Mouse (Mus musculus): Measurements from ENCODE around the gene Atg4d.
"Not testable (repeated sequence)": the region's sequence is repeated elsewhere in the genome, so short reads cannot be mapped to it uniquely, and the experiment has no call there.

The Atg4d gene

GRCm38 (mm10) chr9:21312134-21312533, 47.0 kb downstream of the Atg4d start, which contains the start of gene Ap1m2:
Gene Ap1m2 (minus strand): TSS chr9:21312337.
- DNase-seq (ENCODE audit: low spot score in 2 of 2), result peak in 1 of 2 experiments; percentile 15

DNA sequence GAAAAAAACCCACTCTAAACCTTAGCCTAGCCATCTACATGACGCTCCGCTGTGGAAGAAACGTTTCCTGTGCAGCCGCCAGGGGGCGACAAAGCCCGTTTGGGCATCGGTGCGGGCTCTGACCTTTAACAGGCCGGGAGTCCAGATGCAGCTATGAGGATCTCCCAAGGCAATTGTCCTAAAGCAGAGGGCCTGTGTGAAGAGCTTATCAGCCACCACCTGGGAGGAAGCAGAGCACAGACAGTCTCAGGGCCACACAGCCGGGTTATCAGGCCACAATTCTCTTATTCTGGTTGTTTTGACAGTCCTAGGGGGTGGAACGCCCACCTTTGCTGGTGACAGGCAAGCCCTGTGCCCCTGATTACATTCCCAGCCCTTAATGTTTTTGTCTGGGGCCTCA, 48.3 kb downstream of the Atg4d start:
- peak; percentile 91 to 96 for DNase-seq (ENCODE audit: low spot score in 2 of 2)

GRCm38 (mm10) chr9:21314367-21315140, 49.5 kb downstream of the Atg4d start:
- peak in 1 of 2 experiments; percentile 60 for DNase-seq (ENCODE audit: low spot score in 2 of 2)

GRCm38 (mm10) chr9:21315421-21315820, 50.3 kb downstream of the Atg4d start:
- peak in 1 of 2 experiments; percentile 15 for DNase-seq (ENCODE audit: low spot score in 2 of 2)

- peak in 1 of 2 experiments; percentile 19 for DNase-seq (ENCODE audit: low spot score in 2 of 2)
These were observed 51.6 kb downstream of the Atg4d start for GRCm38 (mm10) chr9:21316696-21317095.

GRCm38 (mm10) chr9:21318792-21319191, 53.7 kb downstream of the Atg4d start:
- DNase-seq (ENCODE audit: low spot score in 2 of 2), result peak in 1 of 2 experiments; percentile 12

DNA sequence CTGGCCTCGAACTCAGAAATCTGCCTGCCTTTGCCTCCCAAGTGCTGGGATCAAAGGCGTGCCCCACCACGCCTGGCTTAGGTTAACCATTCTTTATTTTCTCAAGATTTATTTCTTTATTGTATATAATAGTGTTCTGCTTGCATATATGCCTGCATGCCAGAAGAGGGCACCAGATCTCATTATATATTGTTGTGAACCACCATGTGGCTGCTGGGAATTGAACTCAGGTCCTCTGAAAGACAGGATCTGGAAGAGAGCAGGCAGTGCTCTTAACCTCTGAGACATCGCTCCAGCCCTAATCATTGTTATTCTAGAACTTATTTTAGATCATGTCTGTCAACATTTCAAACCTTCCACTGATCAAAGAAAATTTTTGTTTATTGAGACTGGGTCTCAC, 54.4 kb downstream of the Atg4d start:
- peak in 1 of 2 experiments; percentile 13 for DNase-seq (ENCODE audit: low spot score in 2 of 2)

DNA sequence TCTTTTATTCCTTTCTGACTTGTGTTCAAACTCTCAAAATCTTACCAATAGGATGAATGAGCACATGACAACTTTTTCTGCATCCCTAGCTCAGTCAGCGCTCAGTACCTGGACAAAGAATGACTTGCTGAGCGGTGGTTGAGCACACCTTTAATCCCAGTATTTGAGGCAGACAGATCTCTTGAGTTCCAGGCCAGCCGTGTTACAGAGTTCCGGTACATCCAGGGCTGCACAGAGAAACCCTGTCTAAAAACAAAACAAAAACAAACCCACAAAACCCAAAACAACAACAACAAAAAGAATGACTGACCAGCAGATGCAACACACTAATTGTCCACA, 55.2 kb downstream of the Atg4d start:
- DNase-seq (ENCODE audit: low spot score in 2 of 2), result peak in 1 of 2 experiments; percentile 20

- peak; percentile 89 to 91 for DNase-seq (ENCODE audit: low spot score in 2 of 2)
These were observed 55.8 kb downstream of the Atg4d start, which contains the start of gene Slc44a2 for GRCm38 (mm10) chr9:21320619-21321512. Gene Slc44a2 (plus strand): TSS chr9:21320698.

DNA sequence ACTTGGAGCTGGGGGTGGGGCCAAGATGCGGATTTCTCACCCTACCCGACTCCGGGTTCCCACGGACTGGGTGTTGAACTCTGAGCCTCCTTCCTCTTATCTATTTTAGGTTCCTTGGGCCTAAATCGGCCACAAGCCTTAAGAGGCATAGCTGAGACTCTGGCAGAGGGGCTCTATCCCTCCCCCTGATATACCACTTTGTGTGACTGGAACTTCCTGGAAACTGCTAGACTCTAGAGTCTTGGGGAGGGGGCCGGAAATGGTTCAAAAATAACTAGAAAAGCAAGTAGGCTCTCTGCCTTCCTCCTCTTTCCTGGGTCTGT, 56.4 kb downstream of the Atg4d start:
- DNase-seq (ENCODE audit: low spot score in 2 of 2), result peak in 1 of 2 experiments; percentile 73

GRCm38 (mm10) chr9:21322211-21322916, 57.3 kb downstream of the Atg4d start:
- DNase-seq (ENCODE audit: low spot score in 2 of 2), result peak in 1 of 2 experiments; percentile 46

DNA sequence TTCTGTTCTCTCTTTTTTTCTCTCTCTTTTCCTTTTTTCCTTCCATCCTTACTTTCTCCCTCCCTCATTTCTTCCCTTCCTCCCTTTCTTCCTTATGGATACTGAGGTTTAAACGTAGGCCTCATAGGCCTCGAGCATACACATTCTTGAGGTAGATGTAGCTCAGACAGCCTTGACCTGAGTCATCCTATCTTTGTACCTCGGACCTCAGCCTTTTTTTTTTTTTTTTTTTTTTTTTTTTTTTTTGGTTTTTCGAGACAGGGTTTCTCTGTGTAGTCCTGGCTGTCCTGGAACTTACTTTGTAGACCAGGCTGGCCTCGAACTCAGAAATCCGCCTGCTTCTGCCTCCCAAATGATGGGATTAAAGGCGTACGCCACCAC, 57.8 kb downstream of the Atg4d start:
- not testable (repeated sequence) for DNase-seq (ENCODE audit: low spot score in 2 of 2)

DNA sequence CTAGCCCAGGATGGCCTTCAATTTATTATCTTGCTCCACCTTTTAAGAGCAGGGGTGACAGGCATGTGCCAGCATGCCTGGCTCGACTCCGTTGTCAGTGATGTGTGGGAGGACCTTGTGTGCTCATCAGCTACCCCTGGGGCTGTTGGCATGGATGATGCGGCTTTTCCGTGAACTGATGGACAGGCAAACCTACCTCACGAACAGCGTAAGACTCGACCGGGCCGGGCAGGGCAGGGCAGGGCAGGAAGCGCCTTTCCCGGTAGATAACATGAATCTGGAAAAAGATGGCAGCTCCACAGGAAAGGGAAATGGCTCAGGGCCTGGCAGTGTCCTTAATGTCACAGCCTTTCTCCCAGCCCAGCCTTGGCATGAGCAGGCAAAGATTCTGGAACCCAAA, 59.2 kb downstream of the Atg4d start:
- DNase-seq (ENCODE audit: low spot score in 2 of 2), result no peak

Data from spleen, postnatal 10 days (tissue).